Mouse (Mus musculus) yolk sac, embryonic 10.5 days (tissue): ENCODE data around the gene Krt33a.

Source experiments
- DNase-seq: peaks from one replicate; pipeline ENCODE4 v3.0.0-alpha.2; 2017; ENCODE audit warnings: low spot score

Gene Krt33a

DNA sequence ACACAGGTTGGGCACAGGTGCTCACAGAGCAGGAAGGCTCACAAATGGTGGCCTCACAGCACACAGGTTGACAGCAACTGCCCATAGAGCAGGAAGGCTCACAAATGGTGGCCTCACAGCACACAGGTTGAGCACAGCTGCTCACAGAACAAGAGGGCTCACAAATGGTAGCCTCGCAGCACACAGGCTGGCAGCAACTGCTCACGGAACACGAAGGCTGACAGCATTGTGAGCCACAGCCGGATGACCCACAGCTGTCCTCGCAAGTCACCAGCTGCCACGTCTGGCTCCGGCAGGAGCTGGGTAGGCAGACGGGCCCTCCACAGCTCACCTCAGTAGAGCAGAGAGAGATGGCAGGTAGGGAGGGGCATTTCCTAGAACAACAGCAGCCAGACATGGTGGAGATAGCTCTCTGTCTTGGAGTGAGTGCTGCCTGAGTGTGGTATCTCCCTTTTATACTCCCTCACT is 29.8 kb downstream of the Krt33a start, which contains the start of gene Krtap16-1:
Gene Krtap16-1, minus strand, starts transcription at position 418 of the 468 bp plus-strand sequence.
- DNase-seq, result no peak

DNA sequence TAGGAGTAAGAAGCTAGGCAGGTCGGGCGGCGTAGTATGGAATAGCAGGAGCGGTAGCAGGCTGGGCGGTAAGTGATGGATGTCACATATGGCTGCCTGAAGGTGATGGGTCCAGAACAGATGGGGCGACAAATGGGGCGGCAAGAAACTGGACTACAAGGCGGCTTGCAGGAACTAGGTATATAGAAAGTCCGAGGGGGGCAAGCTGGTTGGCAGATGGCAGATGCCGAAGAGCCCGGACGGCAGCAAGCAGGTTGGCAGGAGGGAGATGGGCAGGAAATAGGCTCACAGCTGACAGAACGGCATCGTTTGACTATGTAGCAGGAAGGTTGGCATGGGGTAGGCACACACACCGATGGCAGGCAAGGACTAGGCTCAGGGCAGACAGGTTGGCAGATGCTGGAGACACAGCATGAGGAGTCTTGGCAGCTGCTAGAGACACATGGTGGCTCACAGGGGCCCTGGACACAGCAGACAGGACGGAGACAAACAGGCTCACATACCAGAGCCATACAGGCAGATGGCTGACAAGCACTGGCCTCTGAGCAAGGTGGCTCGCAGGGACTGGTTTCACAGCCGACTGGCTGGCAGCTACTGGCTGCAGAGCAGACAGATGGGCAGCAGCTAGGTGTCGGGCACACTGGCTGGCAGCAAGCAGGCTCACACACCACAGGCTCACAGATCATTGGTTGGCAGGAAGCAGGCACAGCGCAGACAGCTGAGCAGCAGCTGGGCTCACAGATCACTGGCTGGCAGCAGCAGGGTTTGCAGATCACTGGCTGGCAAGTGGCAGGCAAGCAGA is 30.5 kb downstream of the Krt33a start:
- DNase-seq, result no peak

GRCm38 (mm10) chr11:99983442-99983841 is 32.6 kb downstream of the Krt33a start:
- DNase-seq, result no peak

DNA sequence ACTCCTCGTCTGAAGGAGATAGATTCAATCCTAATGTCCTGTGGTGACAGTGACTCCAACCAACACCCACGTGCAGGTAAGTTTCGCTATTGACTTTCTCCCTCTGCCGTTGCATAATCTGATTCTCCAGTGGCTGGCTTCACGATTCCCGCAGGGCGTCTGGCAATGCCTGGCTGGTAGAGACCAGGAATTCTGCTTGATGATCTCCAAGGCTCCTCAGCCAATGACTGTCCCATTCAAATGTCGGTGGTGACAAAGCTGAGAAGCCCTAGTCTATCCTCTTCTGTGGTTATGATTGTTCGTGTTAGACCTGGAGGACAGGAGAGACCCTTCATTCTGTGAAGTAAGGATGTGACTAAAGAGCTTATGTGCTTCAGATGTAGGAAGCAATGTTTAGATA is 33.3 kb downstream of the Krt33a start:
- DNase-seq, result no peak

DNA sequence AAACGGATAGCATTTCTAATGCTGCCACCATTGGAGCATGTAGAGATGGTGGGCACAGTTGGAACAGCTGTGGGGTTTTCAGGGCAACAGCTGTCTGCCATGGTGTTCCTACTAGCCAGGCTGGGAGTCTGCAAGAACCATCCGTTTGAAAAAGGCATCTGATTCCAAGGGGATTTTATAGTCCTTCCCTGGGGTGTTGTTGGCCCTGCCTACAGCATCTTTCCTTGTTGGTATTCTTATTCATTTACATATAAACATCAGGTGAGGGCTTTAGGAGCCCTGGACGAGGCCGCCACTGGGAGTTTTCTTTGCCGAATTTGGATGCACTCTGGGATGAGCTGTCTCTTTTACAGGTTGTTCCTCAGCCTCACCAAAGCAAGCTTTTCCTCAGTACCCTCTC is 37.1 kb downstream of the Krt33a start, which contains the start of gene Krtap29-1:
Gene Krtap29-1, minus strand, starts transcription at position 101 of the 400 bp plus-strand sequence.
- no peak for DNase-seq

GRCm38 (mm10) chr11:99965961-99966360 is 50.1 kb downstream of the Krt33a start:
- peak; percentile 41 for DNase-seq

GRCm38 (mm10) chr11:99964213-99964612 is 51.8 kb downstream of the Krt33a start:
- DNase-seq, result no peak
